Mouse (Mus musculus) olfactory bulb, adult 2 months (tissue): ENCODE data around the gene Sdhc.

ENCODE experiments used
- CTCF ChIP-seq: fragments of 200-500 bp; IDR thresholded peaks from 2 replicates; pipeline ENCODE4 v1.5.1; 2012; ENCODE audit warnings: low read depth, mild to moderate bottlenecking, low read length, moderate library complexity; ENCODE audit not compliant: insufficient read depth
- POLR2A ChIP-seq: fragments of 200-500 bp; IDR thresholded peaks from 2 replicates; pipeline ENCODE4 v1.6.1; 2012; ENCODE audit warnings: mild to moderate bottlenecking, low read depth, low read length, moderate library complexity; ENCODE audit not compliant: insufficient read depth

DNA sequence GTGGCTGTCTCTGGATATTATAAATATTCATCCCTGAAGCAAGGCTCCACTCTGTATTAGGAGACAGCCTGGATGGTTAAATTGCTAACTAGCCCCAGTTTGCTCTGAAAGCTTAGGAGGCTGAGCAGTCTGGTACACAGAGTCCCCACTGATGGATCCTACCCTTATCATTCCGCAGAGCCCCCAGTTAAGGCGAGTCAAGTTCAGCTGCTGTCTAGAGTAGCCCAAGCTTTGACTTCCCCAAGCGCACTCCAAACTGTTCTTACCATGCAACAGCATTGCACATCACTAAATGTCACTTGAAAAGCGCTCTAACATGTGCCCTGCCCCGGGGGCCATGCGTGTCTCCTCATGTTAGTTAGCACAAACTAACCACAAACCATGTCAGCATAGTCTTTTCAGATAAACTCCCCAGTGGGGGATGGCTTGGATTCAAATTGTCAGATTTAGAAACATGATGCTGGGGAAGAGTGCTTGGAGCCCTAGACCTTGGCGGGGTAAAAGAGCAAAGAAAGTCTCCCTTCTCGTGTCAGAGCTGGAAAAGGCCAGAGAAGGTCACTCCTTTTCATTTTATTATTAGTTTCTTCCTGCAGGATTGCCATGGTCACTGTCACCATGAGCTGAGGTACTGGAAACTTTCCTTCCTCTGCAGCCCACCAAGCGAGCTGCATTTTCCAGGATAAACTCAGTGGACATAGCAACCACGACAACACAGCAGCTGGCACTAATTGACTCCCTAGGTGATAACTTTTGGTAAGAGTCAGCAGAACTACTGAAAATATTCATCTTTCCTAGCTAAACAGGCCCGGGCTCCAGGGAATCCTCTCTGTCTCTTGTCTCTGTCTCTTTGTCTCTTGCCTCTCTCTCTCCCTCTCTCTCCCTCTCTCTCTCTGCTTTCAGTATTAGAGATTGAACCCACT, 43.8 kb upstream of the Sdhc start:
- no peak for TF ChIP-seq CTCF
- no peak for TF ChIP-seq POLR2A
